ENCODE assay signal across 9 mouse cellular contexts in genomic region chr8:115466553-115466952, GRCm38 (mm10).
DNase-seq lines count a peak whose midpoint lies in the region; ATAC-seq and TF ChIP-seq lines count a peak whose summit lies in the region.
"Had no signal": no experiment of that assay in that cellular context is flagged by ENCODE, and none has a peak within 500 bp of the region (broad histone marks: within the 10 kb centered on the region; RNA-seq: fewer than 3 reads in every experiment).

No protein-coding gene starts in this region.

- no peaks in the 10 kb centered on the region for H3K9me3 ChIP-seq in midbrain, postnatal 0 days (ENCODE audit: low read length)
- H3K9me3 ChIP-seq in midbrain, embryonic 10.5 days (replicated peaks) = no peaks in the 10 kb centered on the region
- no peaks in the 10 kb centered on the region for H3K9me3 ChIP-seq in kidney, postnatal 0 days (replicated peaks; ENCODE audit: low read length)

- H3K36me3 ChIP-seq in midbrain, postnatal 0 days (ENCODE audit: insufficient read depth, low read length) = no peaks in the 10 kb centered on the region
- H3K36me3 ChIP-seq in midbrain, embryonic 10.5 days = no peaks in the 10 kb centered on the region
- no peaks in the 10 kb centered on the region for H3K36me3 ChIP-seq in kidney, postnatal 0 days (ENCODE audit: insufficient read depth, low read length)
- H3K36me3 ChIP-seq: G1E had no signal

- peak; percentile 16 for DNase-seq in gastrocnemius, postnatal 14 days
- no peak for DNase-seq in gastrocnemius, postnatal 10 days
- DNase-seq in midbrain, postnatal 0 days (ENCODE audit: low spot score) = peak; percentile 75
- DNase-seq in midbrain, embryonic 10.5 days (ENCODE audit: low spot score) = no peak
- peak; percentile 51 for DNase-seq in kidney, postnatal 0 days (ENCODE audit: low spot score)
- peak; percentile 5 to 17 for DNase-seq in right cerebral cortex, adult 2 months (ENCODE audit: low spot score in 2 of 2)
- no peak for DNase-seq in T-cell, adult 2 months (ENCODE audit: low spot score)
- DNase-seq in thymus, postnatal 0 days (ENCODE audit: low spot score) = no peak

- TF ChIP-seq CTCF in midbrain, postnatal 0 days (IDR thresholded peaks at IDR 0.05) = no peak
- TF ChIP-seq CTCF in kidney, postnatal 0 days (IDR thresholded peaks at IDR 0.05; ENCODE audit: low read depth) = no peak

- intact Hi-C loops in gastrocnemius, postnatal 14 days (cut with DNase I; ENCODE audit: low total_unique reads) = no loop called here

- H3K4me2 ChIP-seq in midbrain, postnatal 0 days (ENCODE audit: low read depth, low read length, poor library complexity, severe bottlenecking) = no peak overlapping the region
- no peak overlapping the region for H3K4me2 ChIP-seq in kidney, postnatal 0 days (ENCODE audit: low read length)

- no peak overlapping the region for H3K4me3 ChIP-seq in midbrain, postnatal 0 days (ENCODE audit: low read depth, low read length)
- no peak overlapping the region for H3K4me3 ChIP-seq in midbrain, embryonic 10.5 days
- no peak overlapping the region for H3K4me3 ChIP-seq in kidney, postnatal 0 days (replicated peaks; ENCODE audit: low read depth, low read length)

- H3K9ac ChIP-seq in midbrain, postnatal 0 days (replicated peaks; ENCODE audit: low read length, poor library complexity, severe bottlenecking) = no peak overlapping the region
- no peak overlapping the region for H3K9ac ChIP-seq in kidney, postnatal 0 days (ENCODE audit: low read depth, low read length)

- WGBS in midbrain, postnatal 0 days = 34% methylated on average over 9 of the region's 9 CpGs
- WGBS in midbrain, embryonic 10.5 days = 64% methylated on average over 9 of the region's 9 CpGs
- 17% methylated on average over 9 of the region's 9 CpGs for WGBS in kidney, postnatal 0 days

- H3K27ac ChIP-seq in midbrain, postnatal 0 days (ENCODE audit: low read depth, low read length) = no peak overlapping the region
- no peak overlapping the region for H3K27ac ChIP-seq in midbrain, embryonic 10.5 days (replicated peaks)
- H3K27ac ChIP-seq in kidney, postnatal 0 days = no peak overlapping the region

- no peak for ATAC-seq in midbrain, postnatal 0 days (ENCODE audit: low FRiP score)
- no peak for ATAC-seq in kidney, postnatal 0 days (replicated peaks; ENCODE audit: low FRiP score, low read depth)

- H3K27me3 ChIP-seq in midbrain, postnatal 0 days (ENCODE audit: insufficient read depth, low read length) = no peaks in the 10 kb centered on the region
- 0 out of 2 replicates have a peak, but pooled peaks cover 6% of the 10 kb centered on the region for H3K27me3 ChIP-seq in midbrain, embryonic 10.5 days (ENCODE audit: low read depth, poor library complexity, severe bottlenecking)
- H3K27me3 ChIP-seq in kidney, postnatal 0 days (ENCODE audit: insufficient read depth, low read length) = 0 out of 2 replicates have a peak, but pooled peaks cover 8% of the 10 kb centered on the region

- no peaks in the 10 kb centered on the region for H3K4me1 ChIP-seq in midbrain, postnatal 0 days (ENCODE audit: insufficient read depth, low read length)
- peaks cover 8% of the 10 kb centered on the region for H3K4me1 ChIP-seq in midbrain, embryonic 10.5 days
- no peaks in the 10 kb centered on the region for H3K4me1 ChIP-seq in kidney, postnatal 0 days (replicated peaks; ENCODE audit: insufficient read depth, low read length)

Comparison
In these comparisons a context has a peak if more than half of its experiments do, and no peak if none do; other contexts are left out.
1. DNase-seq: peak in gastrocnemius, postnatal 14 days (single experiment), midbrain, postnatal 0 days (single experiment), kidney, postnatal 0 days (single experiment) and right cerebral cortex, adult 2 months (2 of 2); none in gastrocnemius, postnatal 10 days (single experiment), midbrain, embryonic 10.5 days (single experiment), T-cell, adult 2 months (single experiment) and thymus, postnatal 0 days (single experiment).